Mouse (Mus musculus): ENCODE data around the gene Btbd16.

Btbd16 gene

DNA sequence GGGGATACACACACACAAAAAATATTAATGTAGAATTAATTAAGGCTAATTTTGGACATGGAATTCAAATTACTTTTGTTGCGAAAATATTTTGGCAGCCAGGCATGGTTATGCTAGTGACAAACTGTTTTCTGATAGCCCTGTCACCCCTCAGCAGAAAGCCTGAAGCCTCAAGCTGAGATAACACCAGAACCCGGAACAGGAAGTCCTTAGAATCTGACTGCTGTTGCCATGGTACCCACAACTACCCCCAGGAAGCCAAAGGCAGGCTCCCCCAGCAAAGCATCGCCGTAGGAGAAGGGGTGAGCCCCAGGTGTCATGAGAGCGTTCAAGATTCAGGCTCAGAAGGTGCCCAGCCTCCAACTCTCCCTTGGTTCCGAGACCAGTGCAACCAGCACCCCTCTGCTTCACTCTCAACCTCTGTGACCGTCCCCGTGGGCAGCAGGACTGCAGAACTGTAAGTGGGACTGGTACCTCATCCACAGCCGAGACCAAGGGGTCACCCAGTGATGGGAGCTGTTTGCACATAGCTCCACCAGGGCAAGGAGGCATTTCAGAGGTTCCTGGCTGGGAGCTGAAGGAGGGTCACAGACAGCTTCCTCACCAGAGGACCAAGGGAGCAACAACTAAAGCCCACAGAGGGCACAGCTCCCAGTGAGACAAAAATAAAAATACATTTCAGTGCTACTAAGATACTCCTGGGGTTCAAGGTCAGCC, at the start of gene Btbd16:
Btbd16 (plus strand) TSS at position 156 of the 717 bp plus-strand sequence.
- DNase-seq (ENCODE audit: low read depth): no peak

DNA sequence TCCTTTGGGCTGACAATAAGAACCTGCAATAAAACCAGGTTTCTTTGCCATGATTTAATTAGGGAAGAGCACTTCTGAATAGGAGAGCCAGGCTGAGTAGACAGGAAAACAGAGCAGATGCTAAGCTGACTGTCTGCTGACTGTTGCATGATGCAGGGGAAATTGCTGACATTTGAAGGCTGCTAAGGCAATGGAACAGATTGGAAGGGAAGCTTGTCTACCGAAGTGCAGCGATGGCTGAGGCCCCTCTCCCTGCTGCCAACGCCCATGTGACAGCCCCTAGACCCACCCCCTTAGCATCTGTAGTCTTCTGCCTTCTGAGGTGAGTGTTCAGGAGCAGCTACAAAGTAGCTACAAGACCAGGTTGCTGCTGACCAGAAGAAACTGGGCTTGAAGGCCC, 47.7 kb upstream of the Btbd16 start:
- no peak for DNase-seq (ENCODE audit: low read depth)

DNA sequence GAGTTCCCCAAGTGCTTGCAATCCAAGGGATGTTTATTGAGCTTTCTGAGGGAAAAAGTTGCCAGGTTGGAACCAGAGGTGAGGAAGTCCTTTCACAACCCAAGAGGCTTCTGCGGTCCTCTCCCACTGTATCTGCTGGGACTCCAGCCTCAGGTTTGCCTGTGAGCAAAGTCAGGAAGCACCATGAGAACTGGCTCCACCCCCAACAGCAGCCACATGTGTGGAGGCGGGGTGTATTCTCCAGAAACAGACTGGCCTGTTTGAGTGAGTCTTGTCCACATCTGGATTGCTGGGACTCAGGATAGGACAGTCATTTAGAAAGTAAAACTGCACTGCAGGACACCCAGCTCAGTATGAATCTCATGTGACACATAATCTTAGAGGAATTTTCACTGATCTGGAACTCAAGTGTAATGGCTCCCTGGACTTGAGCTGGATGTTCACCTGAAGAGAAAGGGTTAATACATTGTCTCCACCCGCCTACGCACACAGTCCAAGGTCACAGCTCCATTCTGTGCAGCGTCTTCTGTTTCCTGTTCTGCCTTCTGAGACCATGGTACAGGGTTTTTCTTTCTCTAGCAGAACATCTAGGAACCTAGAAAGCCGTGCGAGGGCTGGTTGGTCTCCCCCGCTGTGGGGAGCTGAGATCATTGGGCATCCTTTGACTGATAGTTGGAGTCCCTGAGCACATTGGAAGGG, 47.0 kb upstream of the Btbd16 start:
- no peak for DNase-seq (ENCODE audit: low read depth)

DNA sequence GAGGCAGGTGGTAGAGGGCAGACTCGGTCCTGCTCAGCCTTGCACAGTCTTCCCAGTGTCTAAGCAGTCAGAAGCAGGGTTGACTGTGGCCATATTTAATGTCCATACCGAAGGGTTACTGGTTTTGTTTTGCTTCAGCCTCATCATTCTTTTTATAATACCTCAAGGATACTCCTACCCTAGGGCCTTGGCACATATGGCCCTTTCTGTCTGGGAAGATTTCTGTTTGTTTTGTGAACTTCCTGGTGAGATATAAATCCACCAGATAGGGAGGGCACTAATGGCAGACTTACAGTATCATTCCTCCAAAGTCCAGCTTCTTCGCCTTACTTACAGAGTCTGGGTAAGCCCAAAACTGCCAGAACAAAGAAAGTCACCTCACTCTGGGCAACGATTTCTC, 46.3 kb upstream of the Btbd16 start:
- DNase-seq (ENCODE audit: low read depth): no peak

DNA sequence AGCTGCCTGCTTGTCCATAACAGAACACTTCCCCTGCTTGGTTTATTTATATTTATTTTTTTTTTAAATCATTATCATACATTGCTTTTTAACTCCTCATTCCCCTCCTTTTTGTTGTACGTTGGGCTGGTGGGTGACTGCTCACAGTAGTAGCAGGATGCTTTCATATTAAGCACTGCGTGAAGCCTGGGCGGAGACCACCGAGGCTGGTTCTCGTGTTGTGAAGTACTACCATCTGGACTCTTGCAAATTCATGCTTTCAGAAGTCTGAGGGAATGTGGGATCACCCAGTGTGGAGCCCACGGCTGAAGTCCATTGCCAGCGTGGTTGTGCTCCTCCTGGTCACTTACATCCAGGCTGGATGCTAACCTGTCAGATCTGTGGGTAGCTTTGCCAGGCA, 42.1 kb upstream of the Btbd16 start:
- no peak for DNase-seq (ENCODE audit: low read depth)

DNA sequence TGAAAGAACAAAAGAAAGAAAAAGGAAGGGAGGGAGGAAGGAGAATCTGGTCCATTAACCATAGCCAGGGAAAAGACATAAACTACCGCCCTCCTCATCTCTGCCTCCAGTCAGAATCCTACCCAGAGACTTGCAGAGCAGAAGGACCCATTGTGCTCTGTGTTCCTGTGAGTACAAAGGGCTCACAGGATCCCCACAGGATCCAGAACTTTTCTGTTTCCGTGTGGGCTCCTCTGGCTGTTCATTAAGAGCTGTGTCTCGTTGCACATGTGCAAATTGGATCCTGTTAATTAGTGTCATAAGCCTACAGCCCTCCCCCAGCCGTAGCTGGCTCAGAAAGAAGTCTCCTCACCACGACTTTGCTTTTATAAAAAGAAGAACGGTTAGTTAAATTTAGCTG, 41.0 kb upstream of the Btbd16 start:
- no peak for DNase-seq (ENCODE audit: low read depth)

DNA sequence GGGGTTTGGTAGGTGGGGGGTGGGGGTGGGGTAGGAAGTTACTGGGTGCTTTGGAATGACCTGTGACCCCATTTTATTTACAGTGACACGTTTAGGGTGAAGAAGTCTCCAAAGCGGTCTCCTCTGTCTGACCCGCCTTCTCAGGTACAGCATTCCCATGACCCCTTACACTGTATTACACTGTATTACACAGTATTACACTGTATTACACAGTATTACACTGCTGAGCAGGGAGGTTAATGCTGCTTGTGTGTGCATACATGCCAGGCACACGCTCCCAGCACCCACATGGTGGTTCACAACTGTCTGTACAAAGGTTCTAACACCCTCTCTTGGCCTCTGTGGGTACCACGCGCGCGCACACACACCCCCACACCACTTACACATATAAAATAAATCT, 40.4 kb upstream of the Btbd16 start:
- no peak for DNase-seq (ENCODE audit: low read depth)

DNA sequence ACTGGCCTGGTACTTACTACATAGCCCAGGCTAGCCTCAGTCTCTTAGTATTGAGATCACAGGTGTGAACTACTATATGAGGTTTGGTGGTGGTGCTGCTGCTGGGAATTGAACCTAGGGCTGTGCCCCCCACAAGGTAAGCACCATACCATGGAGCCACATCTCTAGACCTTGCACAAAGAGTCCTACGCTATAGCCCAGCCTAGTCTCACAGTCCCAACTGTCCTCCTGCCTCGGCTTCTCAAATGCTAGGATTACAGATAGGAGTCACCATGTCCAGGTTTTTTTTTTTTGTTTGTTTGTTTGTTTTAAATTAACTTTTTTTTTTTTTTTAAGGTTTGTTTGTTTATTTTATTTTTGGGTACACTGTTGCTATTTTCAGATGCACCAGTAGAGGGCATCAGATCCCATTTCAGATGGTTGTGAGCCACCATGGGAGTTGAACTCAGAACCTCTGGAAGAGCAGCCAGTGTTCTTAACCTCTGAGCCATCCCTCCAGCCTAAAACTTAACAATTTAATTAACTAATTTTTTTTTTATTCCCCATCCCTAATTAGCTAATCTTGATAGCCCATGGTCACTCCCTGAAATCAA, 39.6 kb upstream of the Btbd16 start:
- DNase-seq (ENCODE audit: low read depth): no peak

DNA sequence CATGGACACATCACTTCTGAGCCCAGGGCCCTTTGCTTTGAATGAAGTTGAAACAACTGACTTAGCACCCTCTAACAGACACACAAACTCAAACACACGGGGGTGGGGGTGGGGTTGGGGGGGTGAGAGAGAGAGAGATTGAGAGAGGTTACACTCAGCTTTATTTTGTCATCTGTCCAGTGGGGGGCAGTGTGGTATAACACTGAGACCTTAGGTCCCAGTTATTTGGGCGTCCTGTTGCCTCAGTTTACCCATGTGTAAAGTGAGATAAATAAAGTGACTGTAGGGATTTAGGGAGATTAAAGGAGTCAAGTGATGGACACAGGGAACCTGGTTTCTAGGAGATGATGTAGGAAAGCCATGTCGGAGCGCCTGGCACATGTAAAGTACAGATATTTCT, 32.8 kb upstream of the Btbd16 start:
- DNase-seq (ENCODE audit: low read depth): no peak

DNA sequence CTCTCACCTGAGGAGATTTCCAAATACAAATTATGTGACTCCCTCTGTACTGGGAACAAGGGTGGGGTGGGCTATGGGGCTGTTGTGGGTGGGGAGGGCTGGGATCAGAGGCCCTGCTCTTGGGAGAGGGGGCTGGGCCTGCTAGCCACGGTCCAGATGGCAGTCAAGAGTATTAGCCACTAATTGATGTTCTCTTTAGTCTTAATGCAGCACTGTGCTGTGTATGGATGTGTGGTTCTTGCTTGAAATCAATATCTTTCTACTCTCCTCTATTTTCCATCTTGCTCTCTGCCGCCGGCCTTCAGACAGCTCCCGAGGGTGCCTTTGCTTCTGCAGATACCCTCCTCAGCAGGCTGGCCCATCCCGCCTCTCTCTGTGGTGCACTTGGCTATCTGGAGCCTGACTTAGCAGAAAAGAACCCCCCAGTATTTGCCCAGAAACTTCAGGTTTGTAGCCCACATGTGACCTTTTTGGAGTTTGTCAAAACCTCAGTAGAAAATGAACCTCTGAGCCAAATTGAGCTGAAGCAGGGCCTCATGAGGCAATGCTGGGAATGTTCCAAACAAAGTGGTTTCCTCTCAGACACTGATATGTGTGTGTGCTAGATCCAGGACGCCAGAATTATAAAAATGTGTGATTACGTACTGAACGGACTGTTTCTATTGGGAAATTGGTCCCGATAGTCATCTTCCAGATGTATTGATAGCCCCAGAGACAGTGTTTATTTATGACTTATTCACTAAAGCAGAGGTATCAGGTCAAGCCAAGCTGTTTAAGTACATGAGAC, 30.4 kb upstream of the Btbd16 start:
- DNase-seq (ENCODE audit: low read depth): no peak

DNA sequence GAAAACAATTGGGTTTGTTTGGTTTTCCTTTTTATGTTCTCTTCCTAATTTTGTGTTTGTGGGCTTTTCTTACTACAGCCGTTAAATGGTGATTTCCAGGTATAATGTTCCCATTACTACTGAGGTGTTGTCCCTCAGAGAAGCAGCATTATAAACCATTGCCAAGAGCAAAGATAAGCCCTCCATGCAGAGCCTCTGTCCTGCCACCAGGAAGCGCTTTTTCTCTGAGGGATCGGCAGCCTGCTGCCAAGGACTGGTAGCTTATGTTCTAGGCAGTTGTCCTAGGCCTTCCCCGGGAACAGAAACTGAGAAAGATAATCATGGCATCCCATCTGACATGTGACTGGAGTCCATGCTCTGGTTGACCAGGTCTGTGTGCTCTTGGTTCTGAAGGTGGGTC, 24.7 kb upstream of the Btbd16 start:
- DNase-seq (ENCODE audit: low read depth): no peak

DNA sequence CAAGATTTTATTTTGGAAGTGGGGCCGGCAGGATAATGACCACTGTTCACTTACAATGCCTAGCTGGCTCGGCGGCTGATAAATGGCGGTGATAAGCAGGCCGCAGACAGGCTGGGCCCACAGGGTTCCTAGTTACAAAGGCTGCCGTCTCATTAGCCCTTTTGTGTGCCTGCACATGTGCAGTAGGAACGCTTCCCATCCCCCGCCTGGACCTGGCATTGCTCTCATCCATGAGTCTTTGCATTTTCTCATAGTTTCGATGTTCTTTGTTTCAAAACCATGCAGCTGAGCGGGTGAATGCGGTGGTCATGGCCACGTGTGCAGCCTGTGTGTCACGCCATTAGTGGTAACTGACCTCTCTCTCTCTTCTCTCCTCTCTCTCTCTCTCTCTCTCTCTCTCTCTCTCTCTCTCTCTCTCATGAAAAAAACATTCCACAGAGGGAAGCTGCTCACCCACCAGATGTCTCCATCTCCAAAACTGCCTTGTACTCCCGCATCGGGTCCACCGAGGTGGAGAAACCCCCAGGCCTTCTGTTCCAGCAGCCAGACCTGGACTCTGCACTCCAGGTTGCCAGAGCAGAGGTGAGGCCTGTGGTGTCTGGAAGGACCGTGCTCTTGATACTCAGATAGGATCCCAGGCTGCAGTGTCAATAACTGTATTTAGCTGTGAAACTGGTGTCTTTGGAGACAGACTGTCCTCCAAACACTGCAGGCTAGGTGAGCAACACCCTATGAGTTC, 22.9 kb upstream of the Btbd16 start:
- no peak for DNase-seq (ENCODE audit: low read depth)

DNA sequence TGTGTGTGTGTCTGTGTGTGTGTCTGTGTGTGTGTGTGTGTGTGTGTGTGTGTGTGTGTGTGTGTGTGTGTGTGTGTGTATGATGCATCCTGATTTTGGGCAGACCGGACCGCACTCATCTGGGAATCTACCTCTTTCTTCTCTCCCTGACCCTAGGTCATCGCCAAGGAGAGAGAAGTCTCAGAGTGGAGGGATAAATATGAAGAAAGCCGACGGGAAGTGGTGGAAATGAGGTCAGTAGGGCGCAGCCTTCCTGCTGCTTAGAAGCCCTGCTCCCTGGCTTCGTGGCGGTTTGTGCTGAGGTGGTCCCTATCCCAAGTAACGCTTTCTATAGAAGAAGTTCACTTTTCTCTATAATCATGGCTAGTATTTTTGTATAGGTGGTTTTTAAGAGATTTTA, 22.2 kb upstream of the Btbd16 start:
- DNase-seq (ENCODE audit: low read depth): no peak

DNA sequence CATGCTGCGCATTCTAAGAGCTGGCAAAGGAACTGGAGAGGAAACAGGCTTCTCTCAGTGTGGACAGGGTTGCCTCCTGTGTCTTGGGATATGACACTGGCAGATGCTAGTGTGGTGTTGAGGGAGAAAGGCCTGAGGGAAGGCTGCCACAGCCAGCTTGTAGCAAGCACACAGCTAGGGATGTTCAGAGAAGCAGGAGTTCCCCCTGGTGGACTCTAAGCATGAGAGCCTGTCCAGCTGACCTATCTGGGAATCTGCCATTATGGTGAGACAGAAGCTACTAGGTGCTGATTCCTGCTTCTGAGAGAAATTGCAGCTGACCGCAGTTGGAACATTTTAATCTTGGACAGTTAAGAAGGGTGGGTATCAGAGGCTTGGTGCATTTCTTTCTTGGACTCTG, 19.1 kb upstream of the Btbd16 start:
- no peak for DNase-seq (ENCODE audit: low read depth)

DNA sequence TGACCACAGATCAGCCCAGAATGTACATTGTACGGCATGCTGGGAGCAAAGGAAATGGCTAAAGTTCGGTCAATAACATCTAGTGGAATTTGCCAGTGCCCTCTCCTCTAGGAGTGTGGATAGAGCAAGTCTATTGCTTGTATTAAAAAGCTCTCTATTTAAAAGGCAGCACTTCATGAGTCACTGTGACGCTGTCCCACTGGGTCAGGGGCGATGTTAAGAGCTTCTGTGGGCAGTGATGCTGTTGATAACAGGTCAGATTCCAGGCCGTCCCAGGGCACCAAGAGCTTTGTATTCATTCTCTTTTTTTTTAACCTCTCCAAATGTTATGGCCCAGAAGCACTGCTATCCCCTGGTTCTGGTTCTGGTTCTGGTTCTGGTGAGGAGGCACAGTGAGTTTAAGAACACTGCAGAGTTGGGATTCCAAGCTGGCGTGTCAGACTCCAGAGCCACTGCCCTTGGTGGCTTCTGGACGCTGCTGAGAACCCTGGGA, 17.5 kb upstream of the Btbd16 start:
- no peak for DNase-seq (ENCODE audit: low read depth)

DNA sequence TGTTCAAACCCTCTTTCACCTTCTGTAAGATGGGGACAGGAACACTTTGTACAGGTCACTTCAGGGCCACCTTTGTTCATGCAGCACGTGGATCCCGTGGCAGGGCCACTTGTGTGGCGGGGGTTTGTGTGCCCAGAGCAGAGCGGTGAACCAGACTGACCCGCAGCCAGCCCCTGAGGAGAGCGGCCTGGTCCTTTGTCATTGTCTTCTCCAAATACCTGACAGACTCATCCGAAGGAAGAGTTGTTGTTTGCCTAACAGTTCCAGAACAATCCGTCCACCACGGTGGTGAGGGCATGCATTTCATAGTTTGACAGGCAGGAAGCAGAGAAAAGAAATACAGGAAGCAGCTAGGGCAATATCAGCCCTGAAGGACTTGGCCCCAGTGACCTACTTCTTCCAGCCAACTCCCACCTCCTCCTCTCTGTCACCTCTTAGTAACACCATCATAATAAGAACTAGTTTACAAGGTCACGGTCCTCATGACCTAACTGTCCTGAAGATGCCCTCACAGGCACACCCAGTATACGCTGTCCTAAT, 16.5 kb upstream of the Btbd16 start:
- no peak for DNase-seq (ENCODE audit: low read depth)

DNA sequence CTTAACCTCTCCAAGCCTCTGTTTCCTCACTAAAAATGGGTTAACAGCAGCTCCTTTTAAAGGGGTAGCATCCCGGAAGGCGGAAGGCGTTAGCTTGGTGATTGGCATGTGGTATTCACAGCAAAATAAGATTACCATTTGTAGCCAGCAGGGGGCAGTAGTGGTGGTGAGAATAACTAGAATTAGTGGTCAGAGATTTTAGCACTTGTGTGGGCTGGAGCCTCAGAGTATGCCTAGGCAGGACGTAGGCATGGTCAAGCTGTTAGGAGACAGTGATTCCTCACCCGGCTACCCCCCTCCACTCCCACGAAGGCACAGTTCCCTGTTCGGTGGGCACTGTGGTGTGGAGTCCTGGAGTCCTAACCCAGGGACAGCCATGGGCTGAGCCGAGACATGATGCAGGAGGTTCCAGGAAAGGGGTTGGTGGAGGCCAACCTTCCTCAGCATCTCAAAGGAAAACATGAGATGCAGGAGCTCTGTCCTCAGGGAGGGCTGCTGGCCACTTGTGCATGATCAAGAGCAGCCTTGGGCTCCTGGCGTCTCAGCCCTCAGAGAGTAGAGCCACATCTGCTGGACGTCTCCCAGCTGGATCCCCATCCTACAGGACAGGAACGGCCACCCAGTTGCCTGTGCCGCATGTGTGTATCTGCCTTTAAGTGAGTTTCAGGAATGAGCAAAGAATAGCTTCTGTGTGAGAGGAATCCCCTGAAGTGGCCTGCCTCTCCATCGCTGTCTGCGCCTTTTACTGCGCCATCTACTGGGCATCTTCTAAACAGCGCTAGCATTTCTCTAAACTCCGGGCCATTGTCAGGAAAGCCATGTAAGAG, 11.6 kb upstream of the Btbd16 start:
- DNase-seq (ENCODE audit: low read depth): peak; percentile 30

DNA sequence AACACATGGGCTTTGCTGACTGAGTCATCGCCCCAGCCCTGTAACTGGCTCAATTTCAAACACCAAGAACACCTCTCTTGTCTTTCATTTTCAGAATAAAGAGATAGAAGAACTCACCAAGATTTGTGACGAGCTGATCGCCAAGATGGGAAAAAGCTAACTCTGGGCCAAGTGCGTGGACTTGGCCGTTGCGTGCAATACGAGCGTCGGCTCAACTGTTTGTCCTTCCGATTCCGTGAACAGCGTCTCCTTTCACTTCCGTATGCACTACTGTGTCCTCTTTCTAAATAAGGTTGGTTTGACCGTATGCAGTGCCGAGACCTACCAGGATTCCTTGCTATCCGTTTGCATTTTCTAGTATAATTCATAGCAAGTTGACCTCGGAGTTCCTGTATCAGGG, 9.7 kb upstream of the Btbd16 start:
- DNase-seq (ENCODE audit: low read depth): no peak

DNA sequence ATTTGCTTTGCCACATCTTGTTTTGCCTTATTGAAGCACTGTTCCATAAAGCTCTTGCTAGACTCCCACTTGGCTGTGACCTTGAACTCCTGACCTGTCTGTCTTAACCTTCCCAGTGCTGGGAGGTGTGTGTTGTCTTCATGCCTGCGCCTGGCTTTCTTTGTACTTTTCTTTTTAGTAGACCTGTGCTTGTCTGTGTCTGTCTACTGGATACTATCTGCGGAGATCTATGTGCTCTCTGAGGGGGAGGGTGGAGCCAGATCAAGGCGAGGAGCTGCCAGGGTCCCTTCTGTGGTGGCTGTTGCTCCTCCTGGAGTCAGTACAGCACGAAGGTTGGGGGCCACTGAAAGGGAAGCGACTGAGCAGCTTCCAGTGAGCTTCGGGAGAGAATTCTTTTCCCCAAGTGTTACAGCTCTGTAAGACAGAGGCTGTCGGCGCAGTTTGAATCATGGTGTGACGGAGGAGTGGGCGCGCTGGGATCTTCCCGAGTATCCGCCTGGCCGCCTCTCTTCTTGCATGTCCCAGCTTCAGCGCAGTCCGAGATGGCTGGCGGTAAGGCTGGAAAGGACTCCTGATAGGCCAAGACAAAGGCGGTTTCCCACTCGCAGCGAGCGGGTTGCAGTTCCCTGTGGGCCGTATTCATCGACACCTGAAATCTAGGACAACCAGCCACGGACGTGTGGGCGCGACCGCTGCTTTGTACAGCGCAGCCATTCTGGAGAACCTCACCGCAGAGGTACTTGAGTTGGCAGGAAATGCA, 7.3 kb upstream of the Btbd16 start:
- DNase-seq (ENCODE audit: low read depth): no peak

DNA sequence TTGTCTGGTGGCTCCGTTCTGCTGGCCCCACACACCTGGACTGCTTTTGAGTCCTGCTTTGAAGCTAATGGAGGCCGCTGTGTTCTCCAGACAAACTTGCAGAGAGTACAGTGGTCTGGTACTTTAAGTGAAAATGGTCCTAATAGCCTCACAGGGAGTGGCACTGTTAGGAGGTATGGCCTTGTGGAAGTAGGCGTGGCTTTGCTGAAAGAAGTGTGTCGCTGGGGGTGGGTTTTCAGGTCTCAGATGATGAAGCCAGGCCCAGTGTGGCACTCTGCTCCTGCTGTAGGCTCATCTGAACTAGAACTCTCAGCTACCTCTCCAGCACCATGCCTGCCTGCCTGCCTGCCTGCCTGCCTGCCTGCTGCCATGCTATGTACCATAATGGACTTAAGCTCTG, 5.7 kb upstream of the Btbd16 start:
- no peak for DNase-seq (ENCODE audit: low read depth)
